Mouse (Mus musculus): Measurements from ENCODE around the gene Sec24c. TPM values are rescaled to one million over a fixed set of nuclear protein-coding genes. Genes with fewer than 3 reads are reported as not detected.
"Not testable (repeated sequence)": the region's sequence is repeated elsewhere in the genome, so short reads cannot be mapped to it uniquely, and the experiment has no call there.

Sec24c gene
- polyA plus RNA-seq, 1 experiment from 2014 or later = 92.7 TPM

- peak overlapping the region; percentile 78 for H3K4me3 ChIP-seq (ENCODE audit: low read length)
- H3K4me2 ChIP-seq (ENCODE audit: low read depth, low read length) = peak overlapping the region; percentile 50
- peak; percentile 51 for ATAC-seq
- peaks cover 15% of the 10 kb centered on the region for H3K4me1 ChIP-seq (ENCODE audit: control insufficient read depth, insufficient read depth, low read length)
- H3K9me3 ChIP-seq (ENCODE audit: control insufficient read depth, low read length) = no peaks in the 10 kb centered on the region
- WGBS = 7% methylated on average over 15 of the region's 15 CpGs
- no peaks in the 10 kb centered on the region for H3K36me3 ChIP-seq (ENCODE audit: control insufficient read depth, insufficient read depth, low read length)
- H3K27ac ChIP-seq (ENCODE audit: low read length) = peak overlapping the region; percentile 92
- H3K27me3 ChIP-seq (replicated peaks; ENCODE audit: control insufficient read depth, insufficient read depth, low read length) = no peaks in the 10 kb centered on the region
- H3K9ac ChIP-seq (ENCODE audit: low read depth, low read length) = peak overlapping the region; percentile 89
Measured at GRCm38 (mm10) chr14:20702096-20702740, 28.1 kb downstream of the Sec24c start.

DNA sequence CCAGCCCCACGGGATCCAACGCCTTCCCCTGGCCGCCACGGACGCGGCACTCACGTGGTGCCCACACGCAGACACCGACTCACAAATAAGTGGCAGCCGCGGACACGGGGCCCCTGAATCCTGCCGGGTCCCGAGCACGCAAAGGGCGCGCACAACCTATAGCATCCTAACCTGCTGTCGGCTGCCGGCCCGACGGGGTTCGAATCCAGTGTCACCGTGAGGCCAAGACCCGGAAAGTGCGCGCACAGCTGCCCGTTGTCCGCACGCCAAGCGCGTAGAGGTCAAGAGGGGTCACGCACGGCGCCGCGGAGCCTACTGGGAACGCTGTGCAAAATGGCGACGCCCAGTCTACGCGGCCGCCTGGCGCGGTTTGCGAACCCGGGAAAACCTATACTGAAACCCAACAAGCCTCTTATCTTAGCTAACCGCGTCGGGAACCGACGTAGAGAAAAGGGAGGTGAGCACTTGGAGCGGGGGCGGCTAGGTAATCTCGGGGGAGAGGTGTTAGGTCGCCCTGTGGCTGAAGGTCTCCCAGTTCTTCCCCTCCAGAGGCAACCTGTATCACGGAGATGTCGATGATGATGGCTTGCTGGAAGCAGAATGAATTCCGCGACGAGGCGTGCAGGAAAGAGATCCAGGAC lies 28.8 kb downstream of the Sec24c start, which contains the start of gene Chchd1:
Gene Chchd1 (plus strand): TSS at position 266 of the 641 bp plus-strand sequence.
- peak within 1 kb of the TSS; percentile 78 for H3K4me3 ChIP-seq (ENCODE audit: low read length)
- peak; percentile 79 for ATAC-seq
- peaks cover 15% of the 10 kb centered on the region for H3K4me1 ChIP-seq (ENCODE audit: control insufficient read depth, insufficient read depth, low read length)
- peak within 1 kb of the TSS; percentile 50 for H3K4me2 ChIP-seq (ENCODE audit: low read depth, low read length)
- H3K9me3 ChIP-seq (ENCODE audit: control insufficient read depth, low read length) = no peaks in the 10 kb centered on the region
- peak within 1 kb of the TSS; percentile 92 for H3K27ac ChIP-seq (ENCODE audit: low read length)
- H3K36me3 ChIP-seq (ENCODE audit: control insufficient read depth, insufficient read depth, low read length) = no peaks in the 10 kb centered on the region
- peak within 1 kb of the TSS; percentile 89 for H3K9ac ChIP-seq (ENCODE audit: low read depth, low read length)
- no peaks in the 10 kb centered on the region for H3K27me3 ChIP-seq (replicated peaks; ENCODE audit: control insufficient read depth, insufficient read depth, low read length)
- under 1% methylated on average over 61 of the region's 61 CpGs for WGBS

GRCm38 (mm10) chr14:20703461-20703860 lies 29.4 kb downstream of the Sec24c start:
- not testable (repeated sequence) for H3K4me1 ChIP-seq (ENCODE audit: control insufficient read depth, insufficient read depth, low read length); H3K36me3 ChIP-seq (ENCODE audit: control insufficient read depth, insufficient read depth, low read length); ATAC-seq; H3K27me3 ChIP-seq (replicated peaks; ENCODE audit: control insufficient read depth, insufficient read depth, low read length); H3K9me3 ChIP-seq (ENCODE audit: control insufficient read depth, low read length)
- peak overlapping the region; percentile 92 for H3K27ac ChIP-seq (ENCODE audit: low read length)
- peak overlapping the region; percentile 78 for H3K4me3 ChIP-seq (ENCODE audit: low read length)
- H3K4me2 ChIP-seq (ENCODE audit: low read depth, low read length) = peak overlapping the region; percentile 50
- 9% methylated on average over 8 of the region's 8 CpGs for WGBS
- peak overlapping the region; percentile 89 for H3K9ac ChIP-seq (ENCODE audit: low read depth, low read length)

DNA sequence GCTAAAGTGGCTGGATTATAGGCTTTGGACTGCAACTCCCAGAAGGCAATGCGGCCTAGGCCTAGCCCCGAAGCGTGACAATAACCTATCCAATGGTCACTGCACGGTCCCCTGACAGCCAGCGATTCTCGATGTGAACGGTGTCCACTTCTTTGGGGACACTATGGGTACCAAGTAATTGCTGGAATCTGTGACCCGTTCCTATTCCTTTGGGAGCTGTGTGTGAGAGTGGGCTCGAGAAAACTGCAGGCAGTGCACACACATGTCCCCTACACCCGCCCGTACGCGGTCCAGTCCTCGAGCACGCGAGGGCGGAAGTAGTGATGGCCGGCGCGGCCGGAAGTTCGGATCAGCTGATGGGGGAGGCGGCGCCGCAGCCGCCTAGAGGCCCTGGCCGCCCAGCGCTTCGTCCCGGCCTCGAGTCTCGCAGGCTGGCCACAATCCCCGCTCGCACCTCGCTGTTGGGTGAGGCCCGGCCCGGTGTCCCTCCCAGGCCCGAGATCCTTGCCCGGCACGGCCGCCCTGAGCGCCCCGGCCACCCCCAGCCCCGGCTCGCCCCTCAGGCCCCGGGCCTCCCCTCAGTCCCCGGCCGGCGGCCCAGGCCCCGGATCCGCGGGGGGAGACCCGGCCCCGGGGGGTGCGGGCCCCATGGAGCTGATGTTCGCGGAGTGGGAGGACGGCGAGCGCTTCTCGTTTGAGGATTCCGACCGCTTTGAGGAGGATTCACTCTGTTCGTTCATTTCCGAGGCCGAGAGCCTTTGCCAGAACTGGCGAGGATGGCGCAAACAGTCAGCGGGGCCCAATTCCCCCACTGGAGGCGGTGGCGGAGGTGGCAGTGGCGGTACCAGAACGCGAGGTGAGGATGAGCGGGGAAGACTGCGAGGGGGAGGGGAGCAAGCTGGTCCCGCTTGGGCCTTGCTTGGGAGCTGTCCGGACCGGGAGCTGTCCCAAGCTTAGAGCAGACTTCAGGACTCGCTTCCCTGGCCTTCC lies 33.4 kb downstream of the Sec24c start, which contains the start of gene Zswim8:
Gene Zswim8 (plus strand): TSS at position 352 of the 990 bp plus-strand sequence.
- Histone ChIP-seq H3K36me3 (ENCODE audit: control insufficient read depth, insufficient read depth, low read length) (peaks cover 7% of the 10 kb centered on the region), H3K4me1 (ENCODE audit: control insufficient read depth, insufficient read depth, low read length) (peaks cover 12% of the 10 kb centered on the region), H3K9me3 (ENCODE audit: control insufficient read depth, low read length) (no peaks in the 10 kb centered on the region), H3K9ac (ENCODE audit: low read depth, low read length) (peak within 1 kb of the TSS; percentile 97), H3K4me2 (ENCODE audit: low read depth, low read length) (peak within 1 kb of the TSS; percentile 72), H3K4me3 (ENCODE audit: low read length) (peak within 1 kb of the TSS; percentile 98), H3K27ac (ENCODE audit: low read length) (peak within 1 kb of the TSS; percentile 81), H3K27me3 (replicated peaks; ENCODE audit: control insufficient read depth, insufficient read depth, low read length) (no peaks in the 10 kb centered on the region)
- peak; percentile 93 for ATAC-seq
- WGBS = 1% methylated on average over 75 of the region's 80 CpGs

DNA sequence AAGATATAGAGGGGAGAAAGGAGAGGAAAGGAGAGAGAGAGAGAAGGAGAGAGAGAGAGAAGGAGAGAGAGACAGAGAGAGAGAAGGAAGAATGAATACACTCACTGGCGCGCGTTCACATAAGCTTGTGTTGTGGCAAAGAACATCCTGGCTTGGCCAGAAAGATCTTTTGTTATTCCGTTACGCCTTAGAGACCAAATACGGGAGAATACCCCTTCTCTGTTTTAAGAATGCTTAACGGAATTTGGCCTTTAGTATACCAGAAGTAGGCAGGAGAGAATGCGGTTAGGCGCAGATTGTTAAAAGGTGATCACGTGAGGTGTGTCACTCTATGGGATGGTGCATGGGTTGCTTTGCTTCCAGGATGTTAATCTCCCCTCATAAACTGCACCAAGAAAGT lies 34.1 kb downstream of the Sec24c start:
- ATAC-seq = no peak
- no peaks in the 10 kb centered on the region for H3K9me3 ChIP-seq (ENCODE audit: control insufficient read depth, low read length)
- H3K27me3 ChIP-seq (replicated peaks; ENCODE audit: control insufficient read depth, insufficient read depth, low read length) = no peaks in the 10 kb centered on the region
- peak overlapping the region; percentile 98 for H3K4me3 ChIP-seq (ENCODE audit: low read length)
- H3K27ac ChIP-seq (ENCODE audit: low read length) = peak overlapping the region; percentile 17; the same call in 1 of the 2 replicates
- H3K4me2 ChIP-seq (ENCODE audit: low read depth, low read length) = peak overlapping the region; percentile 72
- peak overlapping the region; percentile 97 for H3K9ac ChIP-seq (ENCODE audit: low read depth, low read length)
- 5% methylated on average over 10 of the region's 10 CpGs for WGBS
- peaks cover 13% of the 10 kb centered on the region for H3K4me1 ChIP-seq (ENCODE audit: control insufficient read depth, insufficient read depth, low read length)
- peaks cover 15% of the 10 kb centered on the region for H3K36me3 ChIP-seq (ENCODE audit: control insufficient read depth, insufficient read depth, low read length)

GRCm38 (mm10) chr14:20713832-20714231 lies 39.7 kb downstream of the Sec24c start:
- no peaks in the 10 kb centered on the region for H3K27me3 ChIP-seq (replicated peaks; ENCODE audit: control insufficient read depth, insufficient read depth, low read length)
- peak overlapping the region; percentile 85 for H3K27ac ChIP-seq (ENCODE audit: low read length)
- no peaks in the 10 kb centered on the region for H3K9me3 ChIP-seq (ENCODE audit: control insufficient read depth, low read length)
- 0 out of 2 replicates have a peak overlapping the region, but pooled peaks have one; percentile 28 for H3K4me2 ChIP-seq (ENCODE audit: low read depth, low read length)
- H3K36me3 ChIP-seq (ENCODE audit: control insufficient read depth, insufficient read depth, low read length) = peaks cover 46% of the 10 kb centered on the region
- H3K4me1 ChIP-seq (ENCODE audit: control insufficient read depth, insufficient read depth, low read length) = peaks cover 12% of the 10 kb centered on the region
- peak; percentile 91 for ATAC-seq
- no peak overlapping the region for H3K4me3 ChIP-seq (ENCODE audit: low read length)
- WGBS = 58% methylated on average over 11 of the region's 11 CpGs
- H3K9ac ChIP-seq (ENCODE audit: low read depth, low read length) = peak overlapping the region; percentile 59

DNA sequence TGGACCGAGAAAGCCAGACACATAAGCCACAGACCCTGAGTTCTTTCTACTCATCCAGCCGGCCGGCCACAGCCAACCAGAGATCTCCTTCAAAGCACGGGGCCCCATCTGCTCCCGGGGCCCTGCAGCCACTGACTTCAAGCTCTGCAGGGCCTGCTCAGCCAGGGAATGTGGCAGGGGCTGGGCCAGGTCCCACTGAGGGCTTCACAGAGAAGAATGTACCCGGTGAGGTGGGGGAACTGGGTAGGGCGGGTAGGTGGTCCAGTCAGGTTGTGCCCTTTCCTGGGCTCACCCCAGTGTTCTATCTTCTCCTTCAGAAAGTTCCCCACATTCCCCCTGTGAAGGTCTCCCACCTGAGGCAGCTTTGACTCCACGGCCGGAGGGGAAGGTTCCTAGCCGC lies 44.3 kb downstream of the Sec24c start:
- ATAC-seq = no peak
- Histone ChIP-seq H3K4me1 (ENCODE audit: control insufficient read depth, insufficient read depth, low read length) (peaks cover 4% of the 10 kb centered on the region; the same call in 1 of the 2 replicates), H3K27me3 (replicated peaks; ENCODE audit: control insufficient read depth, insufficient read depth, low read length) (no peaks in the 10 kb centered on the region), H3K36me3 (ENCODE audit: control insufficient read depth, insufficient read depth, low read length) (peaks cover 42% of the 10 kb centered on the region), H3K4me3 (ENCODE audit: low read length) (no peak overlapping the region), H3K4me2 (ENCODE audit: low read depth, low read length) (no peak overlapping the region), H3K27ac (ENCODE audit: low read length) (no peak overlapping the region), H3K9ac (ENCODE audit: low read depth, low read length) (no peak overlapping the region), H3K9me3 (ENCODE audit: control insufficient read depth, low read length) (no peaks in the 10 kb centered on the region)
- WGBS = 88% methylated on average over 10 of the region's 10 CpGs

- Histone ChIP-seq H3K4me1 (ENCODE audit: control insufficient read depth, insufficient read depth, low read length) (0 out of 2 replicates have a peak, but pooled peaks cover under 1% of the 10 kb centered on the region), H3K4me2 (ENCODE audit: low read depth, low read length) (no peak overlapping the region), H3K36me3 (ENCODE audit: control insufficient read depth, insufficient read depth, low read length) (peaks cover 38% of the 10 kb centered on the region), H3K9ac (ENCODE audit: low read depth, low read length) (no peak overlapping the region), H3K9me3 (ENCODE audit: control insufficient read depth, low read length) (no peaks in the 10 kb centered on the region), H3K4me3 (ENCODE audit: low read length) (no peak overlapping the region), H3K27me3 (replicated peaks; ENCODE audit: control insufficient read depth, insufficient read depth, low read length) (no peaks in the 10 kb centered on the region), H3K27ac (ENCODE audit: low read length) (no peak overlapping the region)
- no peak for ATAC-seq
- WGBS = 95% methylated on average over 12 of the region's 12 CpGs
Measured at GRCm38 (mm10) chr14:20719767-20720166, 45.7 kb downstream of the Sec24c start.

GRCm38 (mm10) chr14:20721371-20721770 lies 47.3 kb downstream of the Sec24c start:
- Histone ChIP-seq H3K27ac (ENCODE audit: low read length) (no peak overlapping the region), H3K4me2 (ENCODE audit: low read depth, low read length) (no peak overlapping the region), H3K9ac (ENCODE audit: low read depth, low read length) (no peak overlapping the region), H3K4me1 (ENCODE audit: control insufficient read depth, insufficient read depth, low read length) (peaks cover 7% of the 10 kb centered on the region), H3K36me3 (ENCODE audit: control insufficient read depth, insufficient read depth, low read length) (peaks cover 39% of the 10 kb centered on the region), H3K27me3 (replicated peaks; ENCODE audit: control insufficient read depth, insufficient read depth, low read length) (no peaks in the 10 kb centered on the region), H3K4me3 (ENCODE audit: low read length) (no peak overlapping the region), H3K9me3 (ENCODE audit: control insufficient read depth, low read length) (no peaks in the 10 kb centered on the region)
- WGBS = 85% methylated on average over 4 of the region's 4 CpGs
- ATAC-seq = no peak

Measured in intestine, embryonic 16.5 days (tissue).